11 mouse cellular contexts compared by ENCODE assay signal in genomic region chr12:79989582-79990110, GRCm38 (mm10).
DNase-seq lines count a peak whose midpoint lies in the region; ATAC-seq lines count a peak whose summit lies in the region.
"Had no signal": no experiment of that assay in that cellular context is flagged by ENCODE, and none has a peak within 500 bp of the region (broad histone marks: within the 10 kb centered on the region; RNA-seq: fewer than 3 reads in every experiment).

No protein-coding gene starts in this region.

- no peak overlapping the region for H3K9ac ChIP-seq in heart, embryonic 14.5 days (ENCODE audit: low read length)
- H3K9ac ChIP-seq in limb, embryonic 13.5 days = peak overlapping the region; percentile 48; the same call in 1 of the 2 replicates
- H3K9ac ChIP-seq: midbrain, embryonic 12.5 days had no signal

- no peak for DNase-seq in heart, postnatal 36 days
- peak; percentile 64 for DNase-seq in testis, postnatal 10 days (ENCODE audit: low spot score)
- no peak for DNase-seq in testis, postnatal 14 days (ENCODE audit: low spot score)
- DNase-seq in ovary, postnatal 10 days (ENCODE audit: low spot score) = no peak
- DNase-seq in right cerebral cortex, postnatal 25 days = no peak
- no peak for DNase-seq in lung, postnatal 10 days
- DNase-seq: adrenal gland, postnatal 14 days; kidney, postnatal 14 days had no signal

- no peaks in the 10 kb centered on the region for H3K9me3 ChIP-seq in heart, embryonic 14.5 days (ENCODE audit: control insufficient read depth, low read length)
- no peaks in the 10 kb centered on the region for H3K9me3 ChIP-seq in limb, embryonic 13.5 days
- H3K9me3 ChIP-seq: midbrain, embryonic 12.5 days had no signal

- WGBS in heart, embryonic 14.5 days = 62% methylated on average over 9 of the region's 9 CpGs
- 48% methylated on average over 9 of the region's 9 CpGs for WGBS in limb, embryonic 13.5 days

- peak overlapping the region; percentile 51 to 67 for H3K27ac ChIP-seq in heart, embryonic 14.5 days (replicated peaks in 1 of 2; ENCODE audit: control insufficient read depth in 1 of 2, insufficient read depth in 1 of 2, low read depth in 2 of 2, low read length in 2 of 2)
- peak overlapping the region; percentile 90 for H3K27ac ChIP-seq in limb, embryonic 13.5 days
- H3K27ac ChIP-seq: midbrain, embryonic 12.5 days had no signal

- H3K36me3 ChIP-seq in heart, embryonic 14.5 days (ENCODE audit: control insufficient read depth, insufficient read depth, low read length) = no peaks in the 10 kb centered on the region
- no peaks in the 10 kb centered on the region for H3K36me3 ChIP-seq in limb, embryonic 13.5 days
- H3K36me3 ChIP-seq: midbrain, embryonic 12.5 days had no signal

- H3K4me3 ChIP-seq in heart, embryonic 14.5 days (ENCODE audit: control insufficient read depth in 1 of 2, insufficient read depth in 1 of 2, low read depth in 1 of 2, low read length in 2 of 2) = no peak overlapping the region
- H3K4me3 ChIP-seq in limb, embryonic 13.5 days = no peak overlapping the region
- H3K4me3 ChIP-seq: midbrain, embryonic 12.5 days had no signal

- H3K27me3 ChIP-seq in heart, embryonic 14.5 days (ENCODE audit: control insufficient read depth, insufficient read depth, low read length) = no peaks in the 10 kb centered on the region
- no peaks in the 10 kb centered on the region for H3K27me3 ChIP-seq in limb, embryonic 13.5 days
- H3K27me3 ChIP-seq: midbrain, embryonic 12.5 days had no signal

- intact Hi-C loops in heart, postnatal 36 days (cut with DNase I) = no loop called here

- H3K4me1 ChIP-seq in heart, embryonic 14.5 days (ENCODE audit: control insufficient read depth in 2 of 2, insufficient read depth in 2 of 2, low read length in 2 of 2) = peaks cover 53 to 66% of the 10 kb centered on the region in 2 experiments
- H3K4me1 ChIP-seq in limb, embryonic 13.5 days = peaks cover 90% of the 10 kb centered on the region

- ATAC-seq in heart, embryonic 14.5 days (ENCODE audit: insufficient number of reproducible peaks, insufficient read depth, low FRiP score, low read depth) = no peak
- peak; percentile 45; the same call in 1 of the 2 replicates for ATAC-seq in limb, embryonic 13.5 days (ENCODE audit: low FRiP score, low read depth)

- no peak overlapping the region for H3K4me2 ChIP-seq in heart, embryonic 14.5 days (ENCODE audit: low read length)
- peak overlapping the region; percentile 27; the same call in 1 of the 2 replicates for H3K4me2 ChIP-seq in limb, embryonic 13.5 days (replicated peaks)
- H3K4me2 ChIP-seq: midbrain, embryonic 12.5 days had no signal
